9 mouse cellular contexts compared by ENCODE assay signal in the genomic region with DNA sequence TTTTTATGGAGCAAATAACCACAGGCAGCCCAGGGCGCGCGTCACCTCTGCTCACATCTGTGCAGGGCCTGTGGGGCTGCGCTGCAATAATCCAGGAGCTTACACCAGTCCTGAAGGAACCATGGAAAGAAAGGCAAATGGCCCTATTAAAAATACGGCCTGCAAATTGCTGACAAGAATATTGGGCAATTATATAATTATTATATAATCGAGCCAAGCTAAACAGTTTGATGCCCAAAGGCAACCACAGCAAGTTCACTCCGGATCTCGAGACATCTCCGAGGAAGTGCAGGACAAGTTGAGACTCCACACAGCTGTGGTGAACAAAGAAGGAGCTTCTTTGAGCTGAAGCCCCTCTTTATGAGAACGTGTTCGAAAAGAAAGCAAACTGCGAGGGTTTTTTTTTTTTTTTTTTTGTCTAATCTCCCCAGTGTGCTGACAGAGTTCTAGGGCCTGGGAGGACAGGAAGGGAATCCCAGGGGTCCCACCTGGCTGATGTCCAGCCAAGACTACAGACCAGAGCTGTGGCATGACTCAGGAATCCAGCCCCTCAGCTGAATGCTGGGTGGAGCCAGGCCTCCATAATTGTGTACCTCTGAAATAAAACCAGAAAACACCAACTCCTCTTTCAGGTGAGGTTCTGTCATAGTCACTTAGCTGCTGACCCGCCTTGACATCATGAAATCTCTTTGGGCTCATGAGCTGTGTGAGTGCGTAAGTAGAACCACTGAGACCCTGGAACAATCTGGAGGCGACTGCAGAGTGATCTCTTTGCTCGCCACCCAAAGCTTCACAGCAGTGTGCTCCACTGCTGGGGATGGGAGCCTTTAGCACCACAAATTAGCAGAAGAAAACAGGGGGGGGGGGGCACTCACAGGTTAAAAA. TPM values are rescaled to one million over a fixed set of nuclear protein-coding genes. Genes with fewer than 3 reads are reported as not detected.
A peak's percentile ranks its signal among the peaks of the same experiment; 100 is the strongest.
DNase-seq lines count a peak whose midpoint lies in the region; ATAC-seq lines count a peak whose summit lies in the region.
"Had no signal": no experiment of that assay in that cellular context is flagged by ENCODE, and none has a peak within 500 bp of the region (broad histone marks: within the 10 kb centered on the region; RNA-seq: fewer than 3 reads in every experiment).

No protein-coding gene starts in this region.

- 0 out of 2 replicates have a peak overlapping the region, but pooled peaks have one; percentile 1 for H3K4me3 ChIP-seq in lung, embryonic 16.5 days (ENCODE audit: low read length)
- H3K4me3 ChIP-seq in neural tube, embryonic 14.5 days (ENCODE audit: low read depth, low read length), result no peak overlapping the region

- peak overlapping the region; percentile 51 for H3K27ac ChIP-seq in lung, embryonic 16.5 days (ENCODE audit: low read length)
- no peak overlapping the region for H3K27ac ChIP-seq in neural tube, embryonic 14.5 days (ENCODE audit: low read depth, low read length)

- H3K4me2 ChIP-seq in lung, embryonic 16.5 days (ENCODE audit: low read depth, low read length), result peak overlapping the region; percentile 25
- H3K4me2 ChIP-seq in neural tube, embryonic 14.5 days (ENCODE audit: low read depth, low read length), result peak overlapping the region; percentile 11; the same call in 1 of the 2 replicates

- H3K9ac ChIP-seq in lung, embryonic 16.5 days (ENCODE audit: low read length), result peak overlapping the region; percentile 8; the same call in 1 of the 2 replicates
- no peak overlapping the region for H3K9ac ChIP-seq in neural tube, embryonic 14.5 days (replicated peaks; ENCODE audit: low read depth, low read length)

- no peaks in the 10 kb centered on the region for H3K27me3 ChIP-seq in lung, embryonic 16.5 days (ENCODE audit: control insufficient read depth, insufficient read depth, low read depth, low read length)
- H3K27me3 ChIP-seq in neural tube, embryonic 14.5 days (ENCODE audit: control insufficient read depth, insufficient read depth, low read length), result no peaks in the 10 kb centered on the region

- peak; percentile 41 for ATAC-seq in lung, embryonic 16.5 days (ENCODE audit: low read depth)
- ATAC-seq in neural tube, embryonic 14.5 days (ENCODE audit: low read depth), result peak; percentile 70; the same call in 1 of the 2 replicates

- no peaks in the 10 kb centered on the region for H3K9me3 ChIP-seq in lung, embryonic 16.5 days (ENCODE audit: control insufficient read depth, low read length)
- H3K9me3 ChIP-seq in neural tube, embryonic 14.5 days (ENCODE audit: control insufficient read depth, low read length), result no peaks in the 10 kb centered on the region

- no peaks in the 10 kb centered on the region for H3K36me3 ChIP-seq in lung, embryonic 16.5 days (ENCODE audit: control insufficient read depth, insufficient read depth, low read length)
- no peaks in the 10 kb centered on the region for H3K36me3 ChIP-seq in neural tube, embryonic 14.5 days (ENCODE audit: control insufficient read depth, insufficient read depth, low read length)

- peak; percentile 30 for DNase-seq in cerebellum, adult 9-11 months
- no peak for DNase-seq in cerebellum, postnatal 36 days
- no peak for DNase-seq in lung, adult 18-20 months
- peak; percentile 65 for DNase-seq in kidney, adult 9 months
- DNase-seq in right cerebral cortex, adult 18-20 months, result no peak
- DNase-seq in urinary bladder, postnatal 10 days (ENCODE audit: low spot score), result no peak
- DNase-seq: adrenal gland, postnatal 14 days had no signal

- 41% methylated on average over 16 of the region's 16 CpGs for WGBS in lung, embryonic 16.5 days
- 31% methylated on average over 16 of the region's 16 CpGs for WGBS in neural tube, embryonic 14.5 days

- peaks cover 31% of the 10 kb centered on the region for H3K4me1 ChIP-seq in lung, embryonic 16.5 days (replicated peaks; ENCODE audit: control insufficient read depth, insufficient read depth, low read length)
- H3K4me1 ChIP-seq in neural tube, embryonic 14.5 days (ENCODE audit: control insufficient read depth, insufficient read depth, low read length), result peaks cover 9% of the 10 kb centered on the region

RNA-seq across cellular contexts. Expression of gene Tgfbr3, which starts 21.1 kb away (rescaled TPM):
- 29.1 and 31.5 TPM in 2 replicates for polyA plus RNA-seq in lung, embryonic 16.5 days (2015; fragmentation: Nextera tagmentation; extraction: Ambion mirVana)
- 2.6 and 8.8 TPM in 2 replicates for polyA plus RNA-seq in neural tube, embryonic 14.5 days (2014; fragmentation: Nextera tagmentation; extraction: Ambion mirVana)

Comparison
In these comparisons a context has a peak if more than half of its experiments do, and no peak if none do; other contexts are left out.
1. DNase-seq: peak in cerebellum, adult 9-11 months (single experiment) and kidney, adult 9 months (single experiment); none in cerebellum, postnatal 36 days (0 of 2), lung, adult 18-20 months (0 of 2), right cerebral cortex, adult 18-20 months (single experiment) and urinary bladder, postnatal 10 days (single experiment).